In genomic region chr9:110533645-110534044, GRCm38 (mm10) we compare ENCODE assay signal across 8 mouse cellular contexts. TPM values are rescaled to one million over a fixed set of nuclear protein-coding genes. Genes with fewer than 3 reads are reported as not detected.
DNase-seq lines count a peak whose midpoint lies in the region; ATAC-seq and TF ChIP-seq lines count a peak whose summit lies in the region.

No protein-coding gene starts in this region.

- H3K36me3 ChIP-seq in lung, embryonic 15.5 days = 0 out of 2 replicates have a peak, but pooled peaks cover 3% of the 10 kb centered on the region
- H3K36me3 ChIP-seq in intestine, embryonic 14.5 days (ENCODE audit: control insufficient read depth, insufficient read depth, low read length) = 0 out of 2 replicates have a peak, but pooled peaks cover 3% of the 10 kb centered on the region

- WGBS in lung, embryonic 15.5 days = 17% methylated on average over 5 of the region's 5 CpGs
- 29% methylated on average over 5 of the region's 5 CpGs for WGBS in intestine, embryonic 14.5 days
- 15% methylated on average over 5 of the region's 5 CpGs for WGBS in olfactory bulb, adult 2 months

- TF ChIP-seq POLR2A in cortical plate, adult 2 months (IDR thresholded peaks at IDR 0.05; ENCODE audit: extremely low read depth, insufficient read depth, low read length) = no peak
- TF ChIP-seq POLR2A in olfactory bulb, adult 2 months (IDR thresholded peaks at IDR 0.05; ENCODE audit: insufficient read depth, low read depth, low read length) = no peak

- peak overlapping the region; percentile 100 for H3K9ac ChIP-seq in lung, embryonic 15.5 days
- H3K9ac ChIP-seq in intestine, embryonic 14.5 days (ENCODE audit: low read length) = peak overlapping the region; percentile 99

- no peak for DNase-seq in lung, postnatal 36 days
- no peak for DNase-seq in intestine, embryonic 14.5 days (ENCODE audit: low spot score)
- DNase-seq in urinary bladder, postnatal 36 days (ENCODE audit: low spot score in 2 of 2) = no peak
- DNase-seq in frontal cortex, postnatal 10 days (ENCODE audit: low spot score in 2 of 2) = no peak
- DNase-seq in embryo, embryonic 10.5 days (ENCODE audit: low spot score) = no peak

- H3K4me3 ChIP-seq in lung, embryonic 15.5 days = peak overlapping the region; percentile 100
- H3K4me3 ChIP-seq in cortical plate, adult 2 months (ENCODE audit: insufficient read depth, low read length) = peak overlapping the region; percentile 95; the same call in 1 of the 2 replicates
- peak overlapping the region; percentile 95 for H3K4me3 ChIP-seq in intestine, embryonic 14.5 days (ENCODE audit: low read depth, low read length)
- peak overlapping the region; percentile 30 for H3K4me3 ChIP-seq in olfactory bulb, adult 2 months (ENCODE audit: insufficient read depth, low read depth, low read length)

- H3K27ac ChIP-seq in lung, embryonic 15.5 days = no peak overlapping the region
- H3K27ac ChIP-seq in cortical plate, adult 2 months (ENCODE audit: insufficient read depth, low read length) = no peak overlapping the region
- peak overlapping the region; percentile 99; the same call in 1 of the 2 replicates for H3K27ac ChIP-seq in intestine, embryonic 14.5 days (ENCODE audit: low read depth)
- no peak overlapping the region for H3K27ac ChIP-seq in olfactory bulb, adult 2 months (ENCODE audit: insufficient read depth, low read depth, low read length)

- no peak for ATAC-seq in lung, embryonic 15.5 days (ENCODE audit: borderline replicate concordance, extremely low read depth, low FRiP score, low TSS enrichment)
- no peak for ATAC-seq in intestine, embryonic 14.5 days (replicated peaks; ENCODE audit: low FRiP score, low TSS enrichment, low read depth)

- TF ChIP-seq CTCF in cortical plate, adult 2 months (IDR thresholded peaks at IDR 0.05; ENCODE audit: extremely low read depth, insufficient read depth, low read length) = no peak
- no peak for TF ChIP-seq CTCF in olfactory bulb, adult 2 months (IDR thresholded peaks at IDR 0.05; ENCODE audit: insufficient read depth, low read depth, low read length)

- H3K4me1 ChIP-seq in lung, embryonic 15.5 days = peaks cover 31% of the 10 kb centered on the region
- H3K4me1 ChIP-seq in cortical plate, adult 2 months (ENCODE audit: control insufficient read depth, insufficient read depth, low read length) = peaks cover 8% of the 10 kb centered on the region
- H3K4me1 ChIP-seq in intestine, embryonic 14.5 days (replicated peaks; ENCODE audit: control insufficient read depth, insufficient read depth, low read length) = peaks cover 14% of the 10 kb centered on the region
- H3K4me1 ChIP-seq in olfactory bulb, adult 2 months (ENCODE audit: control insufficient read depth, insufficient read depth, low read length) = no peaks in the 10 kb centered on the region

- H3K4me2 ChIP-seq in lung, embryonic 15.5 days = peak overlapping the region; percentile 67
- peak overlapping the region; percentile 95 for H3K4me2 ChIP-seq in intestine, embryonic 14.5 days (ENCODE audit: low read length)

- no peaks in the 10 kb centered on the region for H3K27me3 ChIP-seq in lung, embryonic 15.5 days
- no peaks in the 10 kb centered on the region for H3K27me3 ChIP-seq in intestine, embryonic 14.5 days (replicated peaks; ENCODE audit: control insufficient read depth, insufficient read depth, low read length)

- H3K9me3 ChIP-seq in lung, embryonic 15.5 days = no peaks in the 10 kb centered on the region
- no peaks in the 10 kb centered on the region for H3K9me3 ChIP-seq in intestine, embryonic 14.5 days (ENCODE audit: control insufficient read depth, low read length)

RNA-seq across cellular contexts. Expression of gene Setd2, which starts 1.2 kb away (rescaled TPM):
- polyA plus RNA-seq in lung, embryonic 15.5 days (2015; fragmentation: Nextera tagmentation; extraction: Ambion mirVana) = 33.0 and 33.4 TPM in 2 replicates
- 64.8 and 64.9 TPM in 2 replicates for polyA plus RNA-seq in cortical plate, adult 2 months (2012; rRNA removed)
- polyA plus RNA-seq in intestine, embryonic 14.5 days (2014; fragmentation: Nextera tagmentation; extraction: Ambion mirVana) = 49.7 and 55.2 TPM in 2 replicates
- 420 TPM in 1 of 2 replicates, not detected in the other for polyA plus RNA-seq in olfactory bulb, adult 2 months (2012; ENCODE audit: insufficient read depth, insufficient read length, low replicate concordance, missing spikeins)

RNA-seq across cellular contexts. Expression of gene Kif9, which starts 56.9 kb away (rescaled TPM):
- 1.4 and 1.8 TPM in 2 replicates for polyA plus RNA-seq in lung, embryonic 15.5 days (2015; fragmentation: Nextera tagmentation; extraction: Ambion mirVana)
- polyA plus RNA-seq in cortical plate, adult 2 months (2012; rRNA removed) = 4.0 and 5.3 TPM in 2 replicates
- polyA plus RNA-seq in intestine, embryonic 14.5 days (2014; fragmentation: Nextera tagmentation; extraction: Ambion mirVana) = 1.3 and 1.4 TPM in 2 replicates
- polyA plus RNA-seq in olfactory bulb, adult 2 months (2012; ENCODE audit: insufficient read depth, insufficient read length, low replicate concordance, missing spikeins) = not detected in 2 replicates

RNA-seq across cellular contexts. Expression of gene Klhl18, which starts 57.2 kb away (rescaled TPM):
- 7.6 and 8.9 TPM in 2 replicates for polyA plus RNA-seq in lung, embryonic 15.5 days (2015; fragmentation: Nextera tagmentation; extraction: Ambion mirVana)
- 27.3 and 28.8 TPM in 2 replicates for polyA plus RNA-seq in cortical plate, adult 2 months (2012; rRNA removed)
- 7.6 and 9.1 TPM in 2 replicates for polyA plus RNA-seq in intestine, embryonic 14.5 days (2014; fragmentation: Nextera tagmentation; extraction: Ambion mirVana)
- polyA plus RNA-seq in olfactory bulb, adult 2 months (2012; ENCODE audit: insufficient read depth, insufficient read length, low replicate concordance, missing spikeins) = not detected in 2 replicates

Comparison
In these comparisons a context has a peak if more than half of its experiments do, and no peak if none do; other contexts are left out.
1. H3K4me3 ChIP-seq: peak in every context shown above with its lines; median percentile 100 in lung, embryonic 15.5 days; 95 in cortical plate, adult 2 months; 95 in intestine, embryonic 14.5 days; 30 in olfactory bulb, adult 2 months.